Mouse (Mus musculus) heart, adult 2 months (tissue): ENCODE results near the gene Sowahb. TPM values are rescaled to one million over a fixed set of nuclear protein-coding genes. Genes with fewer than 3 reads are reported as not detected.

Experiments used
- DNase-seq, 2 experiments: peaks; one replicate each; pipeline ENCODE4 v3.0.0; 2021
- H3K27ac ChIP-seq: fragments of 200-600 bp; 2 replicates; pipeline ENCODE4 v1.8.1; 2022
- H3K27me3 ChIP-seq: fragments of 200-500 bp; 2 replicates; pipeline ENCODE4 v1.6.1; 2012; ENCODE audit warnings: mild to moderate bottlenecking, low read length, inconsistent platforms, mixed read lengths; ENCODE audit not compliant: control insufficient read depth, insufficient read depth
- H3K36me3 ChIP-seq: fragments of 200-500 bp; 2 replicates; pipeline ENCODE4 v1.6.1; 2012; ENCODE audit warnings: low read length, inconsistent platforms; ENCODE audit not compliant: control insufficient read depth, insufficient read depth
- H3K4me1 ChIP-seq: fragments of 200-500 bp; 2 replicates; pipeline ENCODE4 v1.6.1; 2011; ENCODE audit warnings: low read length; ENCODE audit not compliant: control insufficient read depth, insufficient read depth
- H3K4me3 ChIP-seq: fragments of 200-600 bp; 2 replicates; pipeline ENCODE4 v1.8.1; 2022
- H3K79me2 ChIP-seq: fragments of 200-500 bp; replicated peaks from 2 replicates; pipeline ENCODE4 v1.6.1; 2012; ENCODE audit warnings: mild to moderate bottlenecking, inconsistent platforms, low read length, moderate library complexity, mixed read lengths; ENCODE audit not compliant: control insufficient read depth, insufficient read depth
- H3K9ac ChIP-seq: fragments of 200-500 bp; 2 replicates; pipeline ENCODE4 v1.6.1; 2012; ENCODE audit warnings: low read depth, mild to moderate bottlenecking, control low read depth, inconsistent platforms, low read length, mixed read lengths
- CTCF ChIP-seq: fragments of 200-600 bp; IDR thresholded peaks from 2 replicates; pipeline ENCODE4 v1.8.1; 2022; ENCODE audit warnings: antibody characterized with exemption, mild to moderate bottlenecking, moderate library complexity
- EP300 ChIP-seq: fragments of 200-500 bp; IDR thresholded peaks from 2 replicates; pipeline ENCODE4 v1.6.1; 2011; ENCODE audit warnings: low read depth, low read length, control low read depth; ENCODE audit not compliant: insufficient read depth
- POLR2A ChIP-seq: fragments of 200-500 bp; IDR thresholded peaks from 2 replicates; pipeline ENCODE4 v1.6.1; 2011; ENCODE audit warnings: mild to moderate bottlenecking, low read depth, low read length, control low read depth; ENCODE audit not compliant: insufficient read depth
- WGBS: fragments of 180-500 bp; shearing (Covaris S2); methylation state at CpG from one replicate; pipeline ENCODE4 v1.1.7; 2018; 5-methylcytosine and 5-hydroxymethylcytosine counted together
- intact Hi-C: fragments of 180-260 bp; cut with DNase I; formaldehyde crosslinking; loops from one replicate; pipeline ENCODE4 v1.15.1; 2025
- polyA plus RNA-seq: library from polyadenylated mRNA; depleted of rRNA; stranded (reverse); fragments of >200 nt; gene quantifications from 2 replicates; pipeline ENCODE4 v1.2.3, GENCODE M21; 2012
- total RNA-seq, 2 experiments: library from RNA; stranded (reverse); gene quantifications; 2 replicates each; pipeline ENCODE4 v1.2.3; 2021

The Sowahb gene
- total and polyA plus RNA-seq, 3 experiments = 0.04 to 0.08 TPM; not detected in 1

DNA sequence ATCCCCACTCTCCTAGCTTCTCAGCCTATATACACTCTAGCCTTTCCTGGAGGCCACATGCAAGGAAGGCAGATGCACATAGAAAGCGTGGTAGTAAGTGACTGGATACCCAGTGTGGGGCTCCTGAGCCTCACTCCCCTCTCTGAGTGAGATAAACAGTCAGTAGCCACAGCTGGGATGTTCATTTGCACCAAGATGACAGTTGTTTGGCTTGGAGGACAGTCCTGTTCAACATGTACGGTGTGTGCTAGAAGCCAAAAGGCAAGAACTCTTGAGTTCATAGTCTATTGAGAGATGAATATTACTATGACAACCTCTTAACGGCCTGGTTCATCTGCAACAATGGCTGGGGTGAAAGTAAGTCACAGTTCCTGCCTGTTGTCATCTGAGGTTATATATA lies 46.4 kb upstream of the Sowahb start:
- Histone ChIP-seq H3K36me3 (peaks cover 2% of the 10 kb centered on the region), H3K27ac (no peak overlapping the region), H3K79me2 (no peaks in the 10 kb centered on the region), H3K27me3 (no peaks in the 10 kb centered on the region), H3K9ac (no peak overlapping the region), H3K4me3 (no peak overlapping the region), H3K4me1 (peaks cover 8% of the 10 kb centered on the region)
- DNase-seq = no peak
- 45% methylated on average over 3 of the region's 3 CpGs for WGBS
- intact Hi-C loops = loop anchor here (5.0 kb wide), 1 partner anchor 176 kb away; the partner anchor contains the start of gene Ccng2
- no peak for TF ChIP-seq CTCF
- TF ChIP-seq EP300 = no peak
- TF ChIP-seq POLR2A = no peak

DNA sequence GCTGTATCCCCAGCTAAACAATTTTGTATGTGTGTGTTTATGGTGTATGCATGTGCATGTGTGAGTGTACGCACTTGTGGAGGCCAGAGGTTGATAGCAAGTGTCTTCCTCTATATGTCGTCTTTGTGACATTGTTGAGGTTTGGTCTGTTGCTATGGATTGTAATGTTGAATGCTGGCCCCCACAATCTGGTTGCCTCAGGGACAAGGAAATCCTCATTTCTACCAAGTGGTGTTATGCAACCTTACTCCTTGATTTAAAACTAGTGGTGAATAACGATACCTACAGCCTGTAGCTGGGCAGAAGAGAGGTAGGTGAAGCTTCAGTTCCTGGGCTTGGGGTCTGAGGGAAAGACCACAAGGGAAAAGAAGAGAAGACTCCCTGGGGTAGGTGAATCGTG lies 41.1 kb upstream of the Sowahb start:
- no peak for DNase-seq
- H3K27ac ChIP-seq = no peak overlapping the region
- intact Hi-C loops = loop anchor here (2.0 to 5.0 kb wide), 2 partner anchors 69 to 77 kb away; no protein-coding TSS in a partner anchor
- H3K79me2 ChIP-seq = no peaks in the 10 kb centered on the region
- H3K36me3 ChIP-seq = no peaks in the 10 kb centered on the region
- H3K9ac ChIP-seq = no peak overlapping the region
- H3K4me3 ChIP-seq = no peak overlapping the region
- no peaks in the 10 kb centered on the region for H3K4me1 ChIP-seq
- WGBS = 87% methylated on average over 4 of the region's 4 CpGs
- H3K27me3 ChIP-seq = no peaks in the 10 kb centered on the region
- no peak for TF ChIP-seq POLR2A
- TF ChIP-seq CTCF = no peak
- TF ChIP-seq EP300 = no peak

DNA sequence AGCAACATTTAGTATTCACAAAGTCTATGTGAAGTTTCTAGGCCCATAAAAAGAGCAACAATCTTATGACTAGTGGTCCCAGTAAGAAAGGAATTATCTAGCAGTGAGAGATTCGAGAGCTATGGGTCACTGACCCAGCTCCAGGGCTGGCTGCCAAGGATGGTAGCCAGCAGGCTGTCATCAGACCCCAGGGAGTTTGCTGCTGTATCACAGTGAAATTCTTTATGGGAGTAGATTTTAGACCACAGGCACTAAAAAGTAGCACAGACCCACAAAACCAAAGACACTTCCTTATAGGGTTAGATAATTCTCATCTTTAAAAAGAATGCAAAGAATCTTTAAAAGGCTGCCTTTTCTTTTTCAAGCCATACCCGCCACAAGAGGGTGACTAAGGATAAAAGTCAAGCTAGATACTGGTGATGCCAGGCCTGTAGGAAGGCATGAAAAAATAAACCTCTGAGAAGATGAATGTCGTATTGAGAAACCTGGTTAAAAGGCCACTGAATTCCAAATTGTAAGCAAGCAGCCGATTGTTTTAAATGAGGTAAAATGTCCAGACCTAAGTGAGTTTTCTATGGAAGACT lies 40.3 kb upstream of the Sowahb start:
- TF ChIP-seq EP300 = no peak
- peak; percentile 58 for TF ChIP-seq CTCF
- H3K4me1 ChIP-seq = no peaks in the 10 kb centered on the region
- H3K27ac ChIP-seq = no peak overlapping the region
- H3K79me2 ChIP-seq = no peaks in the 10 kb centered on the region
- H3K9ac ChIP-seq = no peak overlapping the region
- intact Hi-C loops = loop anchor here (2.0 to 5.0 kb wide), 2 partner anchors 68 to 78 kb away; no protein-coding TSS in a partner anchor
- H3K36me3 ChIP-seq = no peaks in the 10 kb centered on the region
- no peaks in the 10 kb centered on the region for H3K27me3 ChIP-seq
- 46% methylated on average over 4 of the region's 4 CpGs for WGBS
- no peak overlapping the region for H3K4me3 ChIP-seq
- DNase-seq = peak; percentile 51 to 54

DNA sequence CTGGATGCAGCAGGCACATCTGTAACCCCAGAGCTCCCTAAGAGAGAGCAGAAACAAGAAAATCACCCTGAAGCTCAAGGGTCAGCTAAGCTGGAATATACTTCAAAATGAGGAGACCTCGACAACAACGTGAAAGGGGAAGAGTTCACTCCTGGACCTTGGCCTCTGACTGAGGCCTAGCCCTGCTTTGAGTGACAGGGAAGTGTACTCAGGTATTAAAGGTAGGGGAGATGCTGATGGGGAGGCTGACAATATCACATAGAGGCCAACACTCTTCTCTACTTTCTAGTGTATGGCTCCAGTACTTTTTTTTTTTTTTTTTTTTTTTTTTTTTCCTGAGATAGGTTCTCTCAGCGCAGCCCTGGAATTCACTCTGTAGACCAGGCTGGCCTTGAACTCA lies 34.8 kb upstream of the Sowahb start:
- Histone ChIP-seq H3K36me3 (no peaks in the 10 kb centered on the region), H3K4me1 (no peaks in the 10 kb centered on the region), H3K27me3 (no peaks in the 10 kb centered on the region), H3K4me3 (no peak overlapping the region), H3K79me2 (no peaks in the 10 kb centered on the region), H3K27ac (no peak overlapping the region), H3K9ac (no peak overlapping the region)
- intact Hi-C loops = no loop called here
- no peak for DNase-seq
- TF ChIP-seq CTCF = no peak
- TF ChIP-seq EP300 = no peak
- TF ChIP-seq POLR2A = no peak
- WGBS = 89% methylated on average over 3 of the region's 3 CpGs

DNA sequence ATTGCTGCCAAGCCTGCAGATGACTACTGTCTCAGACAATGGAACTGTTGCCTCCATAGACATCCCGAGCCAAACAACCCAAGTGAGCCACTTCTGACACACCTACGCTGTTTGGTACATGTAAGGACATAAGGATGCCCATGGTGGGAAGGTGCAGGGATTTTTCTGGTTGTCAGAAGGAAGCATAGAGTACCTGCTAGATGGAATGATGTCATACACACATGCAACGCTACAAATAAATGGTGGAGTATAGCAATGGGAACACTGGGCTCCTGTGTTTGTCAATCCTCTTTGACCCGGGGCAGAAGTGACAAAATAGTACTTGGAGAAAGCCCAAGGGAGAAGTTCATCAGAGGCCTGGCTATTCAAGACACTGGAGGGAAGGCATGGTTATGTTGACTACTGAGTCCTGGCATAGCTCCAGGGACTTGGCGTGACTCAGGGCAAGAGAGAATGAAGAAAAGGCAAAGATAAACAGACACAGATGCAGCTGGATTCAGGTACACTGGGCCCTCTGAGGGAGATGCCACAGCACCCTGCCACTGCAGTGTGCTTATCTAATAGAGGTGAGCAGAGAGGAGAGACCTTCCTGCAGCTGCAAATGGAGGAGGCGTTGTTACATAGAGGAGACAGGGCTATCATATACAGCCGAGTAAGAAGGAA lies 33.0 kb upstream of the Sowahb start:
- Histone ChIP-seq H3K27me3 (no peaks in the 10 kb centered on the region), H3K4me3 (no peak overlapping the region), H3K79me2 (no peaks in the 10 kb centered on the region), H3K36me3 (no peaks in the 10 kb centered on the region), H3K9ac (no peak overlapping the region), H3K27ac (no peak overlapping the region), H3K4me1 (no peaks in the 10 kb centered on the region)
- intact Hi-C loops = no loop called here
- 67% methylated on average over 7 of the region's 7 CpGs for WGBS
- no peak for TF ChIP-seq EP300
- no peak for TF ChIP-seq CTCF
- TF ChIP-seq POLR2A = no peak
- no peak for DNase-seq

DNA sequence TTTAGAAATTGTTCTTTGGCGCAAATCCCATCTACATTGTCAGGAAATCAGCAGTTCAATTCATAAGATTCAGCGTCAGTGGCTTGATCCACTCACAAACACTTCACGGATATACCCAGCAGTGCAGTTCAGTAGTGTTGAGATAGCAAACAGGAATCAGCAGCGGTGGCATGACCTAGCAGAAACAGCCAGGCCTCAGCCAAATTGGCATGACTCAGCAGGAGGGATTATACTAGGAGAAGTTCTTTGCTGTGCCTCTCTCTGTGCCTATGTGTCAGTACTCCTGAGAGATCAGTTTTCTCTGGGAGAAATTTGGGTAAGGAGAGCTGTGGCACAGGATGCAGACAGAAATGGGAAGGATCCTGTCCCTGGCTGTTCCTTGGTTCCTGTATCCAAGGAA lies 16.0 kb upstream of the Sowahb start:
- Histone ChIP-seq H3K9ac (no peak overlapping the region), H3K4me1 (no peaks in the 10 kb centered on the region), H3K4me3 (no peak overlapping the region), H3K27me3 (no peaks in the 10 kb centered on the region), H3K36me3 (no peaks in the 10 kb centered on the region), H3K27ac (no peak overlapping the region), H3K79me2 (no peaks in the 10 kb centered on the region)
- 61% methylated on average over 4 of the region's 4 CpGs for WGBS
- no peak for DNase-seq
- intact Hi-C loops = no loop called here
- TF ChIP-seq POLR2A (no peak), EP300 (no peak), CTCF (no peak)
